8 mouse cellular contexts compared by ENCODE assay signal in the genomic region with DNA sequence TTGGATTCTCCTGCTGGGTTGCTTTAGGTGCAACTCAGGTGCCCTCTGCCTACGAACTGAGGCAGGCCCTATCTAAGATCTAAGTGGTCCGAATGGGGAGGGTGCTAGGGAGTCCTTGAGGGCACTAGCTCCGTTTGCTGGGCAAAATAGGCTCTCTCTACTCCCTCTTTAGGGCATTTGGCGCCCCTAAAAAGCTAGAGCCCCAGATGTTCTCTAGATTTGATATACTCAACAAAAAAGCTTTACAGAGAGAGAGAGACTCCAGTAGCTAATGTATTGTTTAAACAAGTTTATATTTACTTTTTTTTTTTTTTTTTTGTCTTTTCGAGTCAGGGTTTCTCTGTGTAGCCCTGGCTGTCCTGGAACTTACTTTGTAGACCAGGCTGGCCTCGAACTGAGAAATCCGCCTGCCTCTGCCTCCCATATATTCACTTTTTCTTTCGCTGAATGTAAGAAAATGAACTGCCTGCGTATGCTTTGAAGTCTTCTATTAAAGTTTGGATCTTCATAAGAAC. TPM values are rescaled to one million over a fixed set of nuclear protein-coding genes. Genes with fewer than 3 reads are reported as not detected.
DNase-seq lines count a peak whose midpoint lies in the region; ATAC-seq and TF ChIP-seq lines count a peak whose summit lies in the region.

Gene Gins1, plus strand, starts transcription at position 465 of the 515 bp plus-strand sequence.

- no peaks in the 10 kb centered on the region for H3K9me3 ChIP-seq in forebrain, embryonic 12.5 days
- no peaks in the 10 kb centered on the region for H3K9me3 ChIP-seq in liver, embryonic 12.5 days (replicated peaks)
- no peaks in the 10 kb centered on the region for H3K9me3 ChIP-seq in stomach, embryonic 16.5 days (replicated peaks; ENCODE audit: control insufficient read depth, low read length)

- H3K4me1 ChIP-seq in thymus, adult 2 months (replicated peaks; ENCODE audit: control insufficient read depth, insufficient read depth, low read length) = peaks cover 7% of the 10 kb centered on the region
- peaks cover 20% of the 10 kb centered on the region for H3K4me1 ChIP-seq in forebrain, embryonic 12.5 days
- peaks cover 34% of the 10 kb centered on the region for H3K4me1 ChIP-seq in liver, embryonic 12.5 days
- peaks cover 9% of the 10 kb centered on the region for H3K4me1 ChIP-seq in stomach, embryonic 16.5 days (ENCODE audit: control insufficient read depth, insufficient read depth, low read length)

- H3K4me2 ChIP-seq in forebrain, embryonic 12.5 days = peak within 1 kb of the TSS; percentile 82
- H3K4me2 ChIP-seq in liver, embryonic 12.5 days = peak within 1 kb of the TSS; percentile 98
- peak within 1 kb of the TSS; percentile 92 for H3K4me2 ChIP-seq in stomach, embryonic 16.5 days (ENCODE audit: low read depth, low read length)

- H3K36me3 ChIP-seq in thymus, adult 2 months (ENCODE audit: control insufficient read depth, insufficient read depth, low read length) = no peaks in the 10 kb centered on the region
- no peaks in the 10 kb centered on the region; the same call in 1 of the 2 replicates for H3K36me3 ChIP-seq in forebrain, embryonic 12.5 days (replicated peaks)
- 0 out of 2 replicates have a peak, but pooled peaks cover 4% of the 10 kb centered on the region for H3K36me3 ChIP-seq in liver, embryonic 12.5 days
- H3K36me3 ChIP-seq in stomach, embryonic 16.5 days (ENCODE audit: control insufficient read depth, insufficient read depth, low read length) = no peaks in the 10 kb centered on the region

- H3K27ac ChIP-seq in thymus, adult 2 months (ENCODE audit: control insufficient read depth, insufficient read depth, low read length) = peak within 1 kb of the TSS; percentile 61
- peak within 1 kb of the TSS; percentile 88 for H3K27ac ChIP-seq in forebrain, embryonic 12.5 days
- peak within 1 kb of the TSS; percentile 88 for H3K27ac ChIP-seq in liver, embryonic 12.5 days
- H3K27ac ChIP-seq in stomach, embryonic 16.5 days (ENCODE audit: low read length) = peak within 1 kb of the TSS; percentile 93

- no peak for DNase-seq in thymus, adult 2 months
- no peak for DNase-seq in thymus, postnatal 25 days
- no peak for DNase-seq in gastrocnemius, postnatal 14 days
- DNase-seq in c-Kit-positive CD71-positive TER-119-positive erythroid progenitor cells, embryonic 14.5 days (ENCODE audit: low spot score) = no peak
- DNase-seq in kidney, postnatal 14 days = no peak

- H3K27me3 ChIP-seq in thymus, adult 2 months (ENCODE audit: control insufficient read depth, insufficient read depth, low read length) = no peaks in the 10 kb centered on the region
- no peaks in the 10 kb centered on the region for H3K27me3 ChIP-seq in forebrain, embryonic 12.5 days
- peaks cover 5% of the 10 kb centered on the region; the same call in 1 of the 2 replicates for H3K27me3 ChIP-seq in liver, embryonic 12.5 days (replicated peaks)
- no peaks in the 10 kb centered on the region for H3K27me3 ChIP-seq in stomach, embryonic 16.5 days (ENCODE audit: control insufficient read depth, insufficient read depth, low read length)

- no peak for TF ChIP-seq POLR2A in thymus, adult 2 months (IDR thresholded peaks at IDR 0.05; ENCODE audit: control insufficient read depth, extremely low read depth, insufficient read depth, low read length, poor library complexity)

- peak within 1 kb of the TSS; percentile 83 for H3K4me3 ChIP-seq in thymus, adult 2 months (ENCODE audit: control insufficient read depth, insufficient read depth, low read length)
- H3K4me3 ChIP-seq in forebrain, embryonic 12.5 days (replicated peaks) = peak within 1 kb of the TSS; percentile 90
- H3K4me3 ChIP-seq in liver, embryonic 12.5 days = peak within 1 kb of the TSS; percentile 87
- peak within 1 kb of the TSS; percentile 90 for H3K4me3 ChIP-seq in stomach, embryonic 16.5 days (replicated peaks; ENCODE audit: low read length)

- 40% methylated on average over 9 of the region's 9 CpGs for WGBS in thymus, adult 2 months
- 42% methylated on average over 9 of the region's 9 CpGs for whole genome bisulfite sequencing in forebrain, embryonic 12.5 days
- WGBS in liver, embryonic 12.5 days (ENCODE audit: insufficient replicate concordance) = 30% methylated on average over 9 of the region's 9 CpGs
- WGBS in stomach, embryonic 16.5 days = 34% methylated on average over 9 of the region's 9 CpGs

- intact Hi-C loops in gastrocnemius, postnatal 14 days (cut with DNase I; ENCODE audit: low total_unique reads) = loop anchor here (5.0 to 10.0 kb wide), 2 partner anchors 120 to 233 kb away; partner anchors contain the start of gene Pygb

- no peak for TF ChIP-seq CTCF in thymus, adult 2 months (IDR thresholded peaks at IDR 0.05; ENCODE audit: borderline replicate concordance, control insufficient read depth, extremely low read depth, insufficient read depth, low read length, poor library complexity)

- H3K9ac ChIP-seq in forebrain, embryonic 12.5 days = peak within 1 kb of the TSS; percentile 93
- peak within 1 kb of the TSS; percentile 85 for H3K9ac ChIP-seq in liver, embryonic 12.5 days
- peak within 1 kb of the TSS; percentile 91 for H3K9ac ChIP-seq in stomach, embryonic 16.5 days (ENCODE audit: low read length)

- no peak; the same call in 1 of the 2 replicates for ATAC-seq in forebrain, embryonic 12.5 days (ENCODE audit: low FRiP score)
- ATAC-seq in liver, embryonic 12.5 days = peak; percentile 74
- no peak; the same call in 1 of the 2 replicates for ATAC-seq in stomach, embryonic 16.5 days (ENCODE audit: insufficient read depth, low FRiP score)

RNA-seq across cellular contexts. Expression of gene Gins1, which starts in this region (rescaled TPM):
- polyA plus RNA-seq in thymus, adult 2 months (2012; rRNA removed) = 10.8 and 12.3 TPM in 2 replicates
- polyA plus RNA-seq in forebrain, embryonic 12.5 days (2016; fragmentation: Nextera tagmentation; extraction: Ambion mirVana) = 64.0 and 66.8 TPM in 2 replicates
- 50.2 and 51.1 TPM in 2 replicates for polyA plus RNA-seq in liver, embryonic 12.5 days (2016; fragmentation: Nextera tagmentation; extraction: Ambion mirVana)
- 22.1 and 25.4 TPM in 2 replicates for polyA plus RNA-seq in stomach, embryonic 16.5 days (2015; fragmentation: Nextera tagmentation; extraction: Ambion mirVana)
- 1 to 10 TPM; 1.8 to 3.1 TPM for total RNA-seq in gastrocnemius, postnatal 14 days (2021)
